Comparison of ENCODE assay signal across 9 mouse cellular contexts in the genomic region with DNA sequence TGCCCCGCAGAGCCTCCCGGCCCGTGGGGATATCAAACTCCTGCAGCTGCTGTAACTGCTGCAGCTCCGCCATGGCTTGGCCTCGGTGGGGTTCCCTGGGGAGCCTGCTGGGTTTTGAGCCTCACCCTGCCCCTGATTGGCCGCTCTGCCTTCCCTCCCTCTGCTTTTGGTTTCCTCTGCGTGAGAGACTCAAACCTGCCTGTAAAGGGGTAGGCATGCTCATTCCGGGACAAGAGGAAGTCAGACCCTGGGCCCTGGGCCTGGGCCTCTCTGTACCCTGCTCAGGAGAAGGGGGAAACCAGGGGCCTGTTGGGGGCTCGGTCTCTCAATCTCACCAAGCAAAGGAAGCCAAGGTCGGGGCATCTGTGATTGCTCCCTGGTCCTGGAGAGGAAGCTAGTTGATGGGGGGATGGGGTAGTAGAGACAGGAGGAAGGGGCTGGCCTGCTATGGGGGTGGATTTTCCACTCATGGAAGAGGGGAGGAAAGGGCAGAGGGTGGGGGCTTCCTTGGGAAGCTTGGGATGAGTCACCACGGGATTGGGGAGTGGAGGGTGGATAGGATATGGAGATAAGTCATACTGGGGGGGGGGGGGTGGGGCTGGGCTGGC. TPM values are rescaled to one million over a fixed set of nuclear protein-coding genes. Genes with fewer than 3 reads are reported as not detected.
DNase-seq lines count a peak whose midpoint lies in the region; ATAC-seq lines count a peak whose summit lies in the region.
"Had no signal": no experiment of that assay in that cellular context is flagged by ENCODE, and none has a peak within 500 bp of the region (broad histone marks: within the 10 kb centered on the region; RNA-seq: fewer than 3 reads in every experiment).

Abi3 (minus strand) TSS at position 403 of the 608 bp plus-strand sequence.

- no peaks in the 10 kb centered on the region for H3K9me3 ChIP-seq in heart, embryonic 12.5 days (replicated peaks)
- H3K9me3 ChIP-seq: midbrain, embryonic 12.5 days had no signal

- DNase-seq in embryo, embryonic 11 days, result peak; percentile 38
- no peak for DNase-seq in embryo, embryonic 9.5 days (ENCODE audit: extremely low spot score)
- DNase-seq in adrenal gland, postnatal 10 days, result peak; percentile 66
- DNase-seq in kidney, postnatal 14 days, result peak; percentile 75
- DNase-seq in thymus, postnatal 10 days (ENCODE audit: low spot score in 2 of 2), result peak; percentile 88 to 89
- no peak for DNase-seq in adipocyte (ENCODE audit: low spot score)

- peak within 1 kb of the TSS; percentile 57 for H3K9ac ChIP-seq in heart, embryonic 12.5 days
- H3K9ac ChIP-seq: midbrain, embryonic 12.5 days had no signal

- peak within 1 kb of the TSS; percentile 44 for H3K4me3 ChIP-seq in heart, embryonic 12.5 days
- peak within 1 kb of the TSS; percentile 40 for H3K4me3 ChIP-seq in macrophage (ENCODE audit: inconsistent target)
- H3K4me3 ChIP-seq: midbrain, embryonic 12.5 days had no signal

- WGBS in heart, embryonic 12.5 days, result 14% methylated on average over 11 of the region's 11 CpGs
- WGBS in macrophage (ENCODE audit: missing documents), result 10% methylated on average over 11 of the region's 11 CpGs

- 0 out of 2 replicates have a peak, but pooled peaks cover 5% of the 10 kb centered on the region for H3K36me3 ChIP-seq in heart, embryonic 12.5 days
- peaks cover 10% of the 10 kb centered on the region for H3K36me3 ChIP-seq in macrophage (ENCODE audit: inconsistent target)
- H3K36me3 ChIP-seq: midbrain, embryonic 12.5 days had no signal

- H3K4me2 ChIP-seq in heart, embryonic 12.5 days, result peak within 1 kb of the TSS; percentile 62
- H3K4me2 ChIP-seq: midbrain, embryonic 12.5 days had no signal

- peak; percentile 84 for ATAC-seq in heart, embryonic 12.5 days (ENCODE audit: insufficient number of reproducible peaks, low FRiP score)

- H3K27me3 ChIP-seq in heart, embryonic 12.5 days (replicated peaks), result peaks cover 2% of the 10 kb centered on the region; the same call in 1 of the 2 replicates

- H3K79me2 ChIP-seq in macrophage (ENCODE audit: inconsistent target), result peaks cover 63% of the 10 kb centered on the region; the same call in 1 of the 2 replicates

- H3K27ac ChIP-seq in heart, embryonic 12.5 days (ENCODE audit: poor library complexity, severe bottlenecking), result peak within 1 kb of the TSS; percentile 78
- peak within 1 kb of the TSS; percentile 77 for H3K27ac ChIP-seq in macrophage
- H3K27ac ChIP-seq: midbrain, embryonic 12.5 days had no signal

- peaks cover 33% of the 10 kb centered on the region for H3K4me1 ChIP-seq in heart, embryonic 12.5 days (replicated peaks)

RNA-seq across cellular contexts. Expression of gene Abi3, which starts in this region (rescaled TPM):
- total RNA-seq in adrenal gland, postnatal 10 days (2021), result 10 to 100 TPM; 11.5 to 14.8 TPM
- 22.3 and 26.0 TPM in 2 replicates for polyA plus RNA-seq in heart, embryonic 12.5 days (2016; fragmentation: Nextera tagmentation; extraction: Ambion mirVana)
- total RNA-seq in macrophage (2018; cell fraction: chromatin; rRNA removed), result 100 to 1,000 TPM in 2 of 26 experiments, 10 to 100 TPM in 22, 1 to 10 TPM in 2; 5.7 to 110 (median 41.7) TPM
- 10 to 100 TPM; 10.2 to 71.2 (median 34.2) TPM for total RNA-seq in macrophage (2018; cell fraction: cytosol; rRNA removed)
- total RNA-seq in macrophage (2018; cell fraction: nucleus; rRNA removed), result 10 to 100 TPM; 10.8 to 88.2 (median 46.4) TPM
- polyA plus RNA-seq in macrophage (2018), result 22.4 to 35.6 TPM (median 30.2 TPM) in 3 replicates

Comparison
In these comparisons a context has a peak if more than half of its experiments do, and no peak if none do; other contexts are left out.
1. DNase-seq: peak in embryo, embryonic 11 days (single experiment), adrenal gland, postnatal 10 days (single experiment), kidney, postnatal 14 days (single experiment) and thymus, postnatal 10 days (2 of 2); none in embryo, embryonic 9.5 days (single experiment) and adipocyte (single experiment).